Mouse (Mus musculus) heart, embryonic 13.5 days (tissue): ENCODE data around the gene Erfe. TPM values are rescaled to one million over a fixed set of nuclear protein-coding genes. Genes with fewer than 3 reads are reported as not detected.

ENCODE experiments used
- ATAC-seq: fragments of 200-750 bp; cut with Nextera tagmentation; 2 replicates; pipeline ENCODE4 v1.8.0; 2017; ENCODE audit warnings: moderate TSS enrichment; ENCODE audit not compliant: insufficient number of reproducible peaks, low FRiP score, low TSS enrichment; ENCODE audit errors: extremely low read depth
- H3K27ac ChIP-seq: fragments of 300-500 bp; sonication (generic); replicated peaks from 2 replicates; pipeline ENCODE4 v1.5.1; 2015; ENCODE audit warnings: moderate library complexity, mild to moderate bottlenecking, inconsistent platforms
- H3K27me3 ChIP-seq: fragments of 300-500 bp; sonication (generic); replicated peaks from 2 replicates; pipeline ENCODE4 v1.6.1; 2015; ENCODE audit warnings: mild to moderate bottlenecking, inconsistent platforms
- H3K36me3 ChIP-seq: fragments of 300-500 bp; sonication (generic); 2 replicates; pipeline ENCODE4 v1.6.1; 2015; ENCODE audit warnings: mild to moderate bottlenecking, inconsistent platforms
- H3K4me1 ChIP-seq: fragments of 300-500 bp; sonication (generic); 2 replicates; pipeline ENCODE4 v1.6.1; 2015; ENCODE audit warnings: inconsistent platforms
- H3K4me2 ChIP-seq: fragments of 300-500 bp; sonication (generic); 2 replicates; pipeline ENCODE4 v1.6.1; 2015; ENCODE audit warnings: inconsistent platforms, mild to moderate bottlenecking, moderate library complexity
- H3K4me3 ChIP-seq: fragments of 300-500 bp; sonication (generic); 2 replicates; pipeline ENCODE4 v1.5.1; 2015; ENCODE audit warnings: moderate library complexity, mild to moderate bottlenecking, inconsistent platforms
- H3K9ac ChIP-seq: fragments of 300-500 bp; sonication (generic); 2 replicates; pipeline ENCODE4 v1.6.1; 2015; ENCODE audit warnings: inconsistent platforms, mild to moderate bottlenecking, moderate library complexity
- H3K9me3 ChIP-seq: fragments of 300-500 bp; sonication (generic); 2 replicates; pipeline ENCODE4 v1.6.1; 2016; ENCODE audit warnings: inconsistent platforms
- WGBS: fragments of 180-500 bp; shearing (Covaris S2); methylation state at CpG from one replicate; pipeline ENCODE4 v1.1.7; 2015; ENCODE audit warnings: mixed read lengths; 5-methylcytosine and 5-hydroxymethylcytosine counted together
- polyA plus RNA-seq: library from polyadenylated mRNA; unstranded; fragments of >200 nt; fragmentation: Nextera tagmentation; extraction: Ambion mirVana; gene quantifications from 2 replicates; pipeline ENCODE4 v1.2.1, GENCODE M21; 2015

Gene Erfe
- polyA plus RNA-seq, 1 experiment from 2014 or later: 1.8 TPM

DNA sequence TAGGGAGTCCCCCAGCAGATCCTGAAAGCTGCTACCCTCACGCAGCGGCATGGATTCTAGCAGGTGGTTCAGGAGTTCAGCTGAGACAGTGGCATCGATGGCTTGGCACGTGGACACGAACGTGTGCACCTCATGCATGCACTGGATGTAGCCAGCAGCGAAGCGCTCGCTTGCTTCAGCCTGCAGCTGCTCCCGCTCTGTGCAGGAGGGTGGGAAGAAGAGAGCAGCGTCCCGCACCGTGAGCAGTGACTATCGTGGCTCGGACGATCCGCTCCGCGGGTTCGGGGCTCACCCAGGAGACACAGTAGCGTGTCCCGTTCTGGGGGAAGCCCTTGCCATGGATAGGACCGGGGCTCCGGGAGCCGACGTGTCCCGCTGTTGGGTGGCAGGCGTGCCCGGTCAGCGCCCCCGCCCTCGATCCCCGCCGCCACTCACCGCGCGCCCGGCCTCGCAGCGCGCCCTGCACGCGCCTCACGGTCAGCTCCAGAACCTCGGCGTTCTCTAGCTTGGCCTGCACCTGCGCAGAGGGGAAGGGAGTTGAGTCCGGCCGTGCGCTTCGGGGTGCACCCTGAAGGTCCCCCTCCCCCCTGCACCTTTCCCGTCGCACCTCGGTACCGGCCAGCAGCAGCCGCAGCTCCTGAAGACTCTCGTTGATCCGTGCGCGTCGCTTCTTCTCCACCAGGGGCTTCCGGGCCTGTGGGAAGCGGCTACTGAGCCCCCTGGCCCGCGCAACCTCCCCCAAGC is 46.2 kb downstream of the Erfe start:
- H3K27me3 ChIP-seq: no peaks in the 10 kb centered on the region
- H3K4me3 ChIP-seq: peak overlapping the region; percentile 75
- H3K9me3 ChIP-seq: no peaks in the 10 kb centered on the region
- peak overlapping the region; percentile 91 for H3K4me2 ChIP-seq
- H3K27ac ChIP-seq: peak overlapping the region; percentile 100
- H3K4me1 ChIP-seq: peaks cover 27% of the 10 kb centered on the region
- ATAC-seq: peak; percentile 11; the same call in 1 of the 2 replicates
- H3K36me3 ChIP-seq: peaks cover 19% of the 10 kb centered on the region
- WGBS: 5% methylated on average over 64 of the region's 65 CpGs
- peak overlapping the region; percentile 91 for H3K9ac ChIP-seq

DNA sequence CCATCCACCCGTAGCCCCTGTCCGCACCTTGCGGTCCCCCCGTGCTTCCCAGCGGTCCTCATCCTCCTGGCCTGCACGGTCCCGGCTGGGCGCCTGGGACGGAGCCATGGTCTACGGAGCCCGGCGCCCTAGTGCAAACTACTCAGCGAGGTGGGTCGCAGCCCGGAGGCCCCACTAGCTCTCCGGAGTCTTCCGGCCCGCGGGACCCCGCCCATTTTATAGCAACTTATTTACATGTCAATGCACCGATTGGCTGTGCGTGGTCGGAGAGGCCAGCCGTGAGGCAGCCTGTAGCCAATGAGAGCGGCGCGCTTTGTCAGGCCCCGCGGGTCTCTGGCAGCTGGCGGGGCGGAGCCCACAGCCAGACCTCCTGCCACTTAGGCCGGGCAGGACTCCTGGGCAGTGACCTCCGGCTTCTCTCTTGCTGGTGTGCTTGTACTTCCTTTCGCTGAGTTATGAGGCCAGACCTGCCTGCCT is 46.8 kb downstream of the Erfe start:
- H3K9me3 ChIP-seq: no peaks in the 10 kb centered on the region
- H3K9ac ChIP-seq: peak overlapping the region; percentile 91
- peak overlapping the region; percentile 91 for H3K4me2 ChIP-seq
- H3K4me3 ChIP-seq: peak overlapping the region; percentile 75
- H3K36me3 ChIP-seq: peaks cover 24% of the 10 kb centered on the region
- H3K27ac ChIP-seq: peak overlapping the region; percentile 100
- under 1% methylated on average over 34 of the region's 34 CpGs for WGBS
- peaks cover 27% of the 10 kb centered on the region for H3K4me1 ChIP-seq
- no peaks in the 10 kb centered on the region for H3K27me3 ChIP-seq
- peak; percentile 89 for ATAC-seq

DNA sequence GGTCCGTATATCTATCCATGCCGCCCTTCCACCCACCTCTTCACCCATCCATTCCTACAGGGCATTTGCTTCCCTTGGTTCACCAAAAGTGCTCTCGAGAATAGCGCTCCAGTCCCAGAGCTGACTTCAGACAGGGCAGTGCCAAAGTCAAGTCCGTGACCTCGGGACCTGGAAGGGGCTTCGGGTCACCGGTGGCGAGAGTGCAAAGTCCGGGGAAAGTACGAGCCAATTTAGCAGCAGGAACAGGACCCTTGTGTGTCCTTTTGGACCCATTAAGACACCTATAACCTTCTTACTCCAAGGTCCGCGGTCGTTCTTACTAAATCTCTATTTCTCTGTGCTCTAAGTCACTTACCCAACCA is 47.3 kb downstream of the Erfe start:
- Histone ChIP-seq H3K4me3 (peak overlapping the region; percentile 75), H3K4me2 (peak overlapping the region; percentile 91), H3K9me3 (no peaks in the 10 kb centered on the region), H3K27ac (peak overlapping the region; percentile 100), H3K4me1 (peaks cover 27% of the 10 kb centered on the region), H3K27me3 (no peaks in the 10 kb centered on the region), H3K9ac (peak overlapping the region; percentile 86), H3K36me3 (peaks cover 28% of the 10 kb centered on the region)
- peak; percentile 11; the same call in 1 of the 2 replicates for ATAC-seq
- under 1% methylated on average over 14 of the region's 14 CpGs for WGBS

DNA sequence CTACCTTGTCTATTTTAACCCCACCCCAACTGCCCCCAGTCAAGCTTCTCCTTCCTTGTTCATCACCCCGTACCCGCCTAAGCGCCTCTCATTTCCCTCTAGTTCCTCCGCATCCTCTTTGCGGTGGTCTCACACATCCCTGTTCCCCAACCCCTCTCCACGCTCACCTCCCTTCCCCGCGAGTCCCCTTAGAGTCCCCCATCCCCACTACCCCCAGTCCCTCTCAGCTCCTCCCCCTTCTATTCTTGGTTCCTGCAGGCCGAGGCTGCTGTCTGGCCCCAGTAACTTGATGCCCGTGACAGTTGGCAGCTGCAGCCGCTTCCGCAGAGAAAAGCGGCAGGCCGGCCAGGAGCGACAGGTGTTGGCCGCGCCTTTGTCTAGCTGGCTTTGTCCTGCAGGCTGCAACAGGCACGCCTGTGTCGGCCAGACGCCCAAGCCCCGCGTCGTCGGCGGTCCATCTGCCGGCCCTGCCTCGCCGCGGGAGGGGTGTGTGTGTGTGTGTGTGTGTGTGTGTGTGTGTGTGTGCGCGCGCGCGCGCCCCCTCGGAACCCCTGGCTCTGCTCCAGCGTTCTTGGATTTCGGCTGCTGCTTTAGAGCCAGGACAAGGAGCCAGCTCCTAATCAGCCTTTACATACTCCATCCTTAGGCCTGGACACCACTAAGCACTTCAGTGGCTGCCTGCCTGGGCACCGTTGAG is 47.8 kb downstream of the Erfe start, which contains the start of gene Hes6:
TSS of gene Hes6 (minus strand) at position 141 of the 697 bp plus-strand sequence.
- WGBS: 1% methylated on average over 31 of the region's 39 CpGs
- peak; percentile 6; the same call in 1 of the 2 replicates for ATAC-seq
- peak within 1 kb of the TSS; percentile 91 for H3K4me2 ChIP-seq

DNA sequence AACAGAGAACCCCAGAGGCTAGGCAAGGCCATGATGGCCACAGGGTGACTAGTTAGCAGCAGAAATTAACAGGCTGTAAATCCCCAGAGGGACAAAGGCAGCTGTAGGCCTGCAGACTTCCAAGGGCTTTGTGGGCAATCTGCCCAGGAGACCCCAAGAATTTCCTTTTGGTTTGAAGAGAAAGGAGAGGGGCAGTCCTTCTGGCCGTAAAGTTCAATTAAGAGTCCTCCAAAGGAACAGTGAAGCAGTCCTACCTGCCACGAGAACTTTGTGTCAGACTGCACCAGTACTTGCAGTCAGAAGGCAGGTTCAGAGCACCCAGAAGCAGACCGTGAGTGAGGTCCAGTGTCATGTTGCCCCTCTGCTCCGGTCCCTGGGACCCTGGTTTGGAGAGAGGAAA is 48.7 kb downstream of the Erfe start:
- peak overlapping the region; percentile 91 for H3K4me2 ChIP-seq
- peak overlapping the region; percentile 75; the same call in 1 of the 2 replicates for H3K4me3 ChIP-seq
- H3K36me3 ChIP-seq: peaks cover 34% of the 10 kb centered on the region
- H3K9ac ChIP-seq: peak overlapping the region; percentile 86
- ATAC-seq: no peak
- no peaks in the 10 kb centered on the region for H3K27me3 ChIP-seq
- peak overlapping the region; percentile 100 for H3K27ac ChIP-seq
- no peaks in the 10 kb centered on the region for H3K9me3 ChIP-seq
- H3K4me1 ChIP-seq: peaks cover 27% of the 10 kb centered on the region
- WGBS: 47% methylated on average over 4 of the region's 4 CpGs

More for the DNA sequence above, 47.8 kb downstream of the Erfe start, which contains the start of gene Hes6:
- peak within 1 kb of the TSS; percentile 91 for H3K9ac ChIP-seq
- H3K4me3 ChIP-seq: peak within 1 kb of the TSS; percentile 75
- no peaks in the 10 kb centered on the region for H3K9me3 ChIP-seq
- peak within 1 kb of the TSS; percentile 100 for H3K27ac ChIP-seq
- no peaks in the 10 kb centered on the region for H3K27me3 ChIP-seq
- peaks cover 30% of the 10 kb centered on the region for H3K36me3 ChIP-seq
- peaks cover 27% of the 10 kb centered on the region for H3K4me1 ChIP-seq

DNA sequence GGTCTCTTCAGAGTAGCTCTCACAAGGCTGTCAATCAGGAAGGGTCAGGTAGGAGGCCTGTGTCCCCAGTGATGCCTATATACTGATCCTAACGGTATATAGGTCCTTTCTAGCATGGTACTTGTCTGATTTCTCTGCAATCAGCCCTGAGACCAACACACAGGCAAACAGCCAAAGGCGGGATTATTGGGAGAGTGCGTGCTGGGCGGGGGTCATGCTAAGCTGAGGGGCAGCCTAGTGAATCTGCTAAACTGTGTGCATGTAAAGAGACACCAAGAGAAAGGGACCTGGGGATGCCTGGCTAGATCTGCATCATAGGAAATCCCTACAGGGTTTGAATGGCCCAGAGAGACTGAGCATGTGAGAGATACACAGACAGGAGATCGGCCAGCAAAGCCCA is 49.1 kb downstream of the Erfe start:
- H3K4me3 ChIP-seq: no peak overlapping the region
- H3K9me3 ChIP-seq: no peaks in the 10 kb centered on the region
- H3K27ac ChIP-seq: peak overlapping the region; percentile 100
- peak overlapping the region; percentile 86 for H3K9ac ChIP-seq
- peaks cover 38% of the 10 kb centered on the region for H3K36me3 ChIP-seq
- H3K4me1 ChIP-seq: peaks cover 29% of the 10 kb centered on the region
- 0 out of 2 replicates have a peak overlapping the region, but pooled peaks have one; percentile 91 for H3K4me2 ChIP-seq
- no peaks in the 10 kb centered on the region for H3K27me3 ChIP-seq
- WGBS: 87% methylated on average over 5 of the region's 5 CpGs
- ATAC-seq: no peak

DNA sequence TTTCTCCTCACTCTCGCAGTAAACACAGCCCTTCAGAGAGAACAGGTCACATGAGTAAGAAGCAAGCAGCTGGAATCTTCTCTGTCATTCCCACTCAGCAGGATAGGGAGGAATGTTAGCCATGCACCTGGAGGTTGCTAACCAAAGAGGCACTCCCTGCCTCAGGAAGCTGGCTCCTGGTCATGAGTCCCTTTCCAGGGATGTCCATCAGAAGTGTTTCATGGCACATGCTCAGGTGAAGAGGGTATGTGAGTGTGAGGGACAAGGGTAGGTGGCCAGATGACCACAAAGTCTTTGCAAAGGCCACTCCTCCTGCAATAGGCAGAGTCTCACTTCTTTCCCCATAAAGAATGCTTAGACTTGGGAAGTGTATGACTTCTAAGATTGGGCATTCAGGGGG is 51.8 kb downstream of the Erfe start:
- Histone ChIP-seq H3K4me2 (no peak overlapping the region), H3K27ac (no peak overlapping the region), H3K9ac (no peak overlapping the region), H3K27me3 (no peaks in the 10 kb centered on the region), H3K36me3 (peaks cover 39% of the 10 kb centered on the region), H3K4me1 (peaks cover 18% of the 10 kb centered on the region), H3K4me3 (no peak overlapping the region), H3K9me3 (no peaks in the 10 kb centered on the region)
- WGBS: 70% methylated on average over 1 of the region's 1 CpGs
- no peak for ATAC-seq

DNA sequence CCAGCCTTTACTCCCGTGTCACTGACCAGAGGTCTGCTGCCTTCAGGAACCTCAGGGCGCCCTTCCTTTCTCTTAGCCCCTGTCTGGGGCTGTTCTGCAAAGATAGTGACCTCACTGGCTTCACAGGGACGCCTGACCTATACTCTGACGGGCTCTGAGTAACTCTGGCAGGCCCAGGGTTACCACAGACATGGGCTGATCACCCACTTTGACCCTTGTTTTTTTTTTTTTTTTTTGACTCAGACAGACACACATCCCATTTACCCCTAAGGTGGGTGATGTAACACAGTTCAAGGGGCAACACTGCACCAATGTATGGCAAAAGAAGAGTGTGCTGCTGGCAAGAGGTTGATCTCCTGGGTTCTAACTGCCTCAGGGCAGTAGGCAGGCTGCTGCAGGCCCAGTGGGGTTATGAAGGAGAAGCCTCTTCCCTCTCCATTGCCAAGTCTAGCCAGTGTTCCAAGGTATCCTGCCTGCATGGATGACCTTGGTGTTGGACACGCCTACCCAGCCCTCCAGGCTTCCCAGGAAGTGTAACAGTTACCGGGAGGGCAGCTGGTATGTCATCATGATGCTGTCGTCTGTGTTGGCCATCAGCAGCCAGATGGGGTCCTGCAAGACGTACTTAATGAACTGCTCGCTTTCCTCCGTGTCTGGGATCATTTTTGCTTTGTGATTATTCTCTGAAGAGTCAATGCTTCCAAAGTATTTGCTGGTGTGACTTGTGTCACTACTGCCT is 53.8 kb downstream of the Erfe start:
- peaks cover 47% of the 10 kb centered on the region for H3K36me3 ChIP-seq
- no peak for ATAC-seq
- WGBS: 63% methylated on average over 10 of the region's 10 CpGs

DNA sequence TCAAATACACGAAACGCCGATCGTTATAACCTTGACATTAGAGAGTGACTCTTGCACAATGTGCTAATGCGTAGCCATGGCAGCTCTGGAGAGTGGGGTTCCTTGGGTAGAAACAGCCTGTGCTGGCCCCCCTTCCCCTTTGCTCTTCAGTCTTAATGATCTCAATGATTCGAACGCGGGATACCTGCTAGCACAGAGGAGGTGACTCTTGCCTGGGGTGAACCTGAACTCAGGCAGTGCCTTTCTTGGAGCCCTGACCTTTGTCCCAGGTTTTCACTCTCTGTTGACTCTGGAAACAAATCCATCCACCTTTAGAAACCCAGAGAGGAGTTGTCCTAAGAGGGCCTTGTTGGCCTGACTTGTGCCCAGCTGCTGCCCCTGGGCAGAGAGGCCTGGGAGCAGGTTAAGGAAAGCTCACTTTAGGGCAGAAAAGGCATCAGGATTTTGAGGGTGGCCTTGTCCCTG is 54.4 kb downstream of the Erfe start:
- Histone ChIP-seq H3K27me3 (no peaks in the 10 kb centered on the region), H3K4me2 (no peak overlapping the region), H3K4me3 (no peak overlapping the region), H3K9ac (no peak overlapping the region), H3K9me3 (no peaks in the 10 kb centered on the region), H3K36me3 (peaks cover 50% of the 10 kb centered on the region), H3K27ac (no peak overlapping the region), H3K4me1 (0 out of 2 replicates have a peak, but pooled peaks cover 3% of the 10 kb centered on the region)
- WGBS: 90% methylated on average over 8 of the region's 8 CpGs
- ATAC-seq: no peak

More for the DNA sequence above, 53.8 kb downstream of the Erfe start:
- Histone ChIP-seq H3K9ac (no peak overlapping the region), H3K27ac (no peak overlapping the region), H3K4me2 (no peak overlapping the region), H3K27me3 (no peaks in the 10 kb centered on the region), H3K9me3 (no peaks in the 10 kb centered on the region), H3K4me3 (no peak overlapping the region), H3K4me1 (peaks cover 8% of the 10 kb centered on the region)
